Mouse (Mus musculus) layer of hippocampus, adult 2 months (tissue): ENCODE data around the gene Igsf23. TPM values are rescaled to one million over a fixed set of nuclear protein-coding genes. Genes with fewer than 3 reads are reported as not detected.
"Not testable (repeated sequence)": the region's sequence is repeated elsewhere in the genome, so short reads cannot be mapped to it uniquely, and the experiment has no call there.

Experiments used
- DNase-seq, 2 experiments: peaks; one replicate each; pipeline ENCODE4 v3.0.0; 2022; ENCODE audit warnings: low spot score in 2 of 2
- H3K27ac ChIP-seq: fragments of 200-600 bp; 2 replicates; pipeline ENCODE4 v1.8.1; 2022
- H3K4me3 ChIP-seq: fragments of 200-600 bp; 2 replicates; pipeline ENCODE4 v1.8.1; 2022; ENCODE audit warnings: mild to moderate bottlenecking
- CTCF ChIP-seq: fragments of 200-600 bp; conservative IDR thresholded peaks from 2 replicates; pipeline ENCODE4 v1.8.1; 2022; ENCODE audit warnings: antibody characterized with exemption, mild to moderate bottlenecking, moderate library complexity
- total RNA-seq, 2 experiments: library from RNA; stranded (reverse); gene quantifications; 2 replicates each; pipeline ENCODE4 v1.2.3; 2021

Gene Igsf23
- total RNA-seq, 2 experiments from 2014 or later = not detected

- Histone ChIP-seq H3K27ac (no peak overlapping the region), H3K4me3 (no peak overlapping the region)
- DNase-seq = no peak
- TF ChIP-seq CTCF = no peak
Observed at GRCm38 (mm10) chr7:19948956-19949355, 1.6 kb downstream of the Igsf23 start.

GRCm38 (mm10) chr7:19945821-19946515 lies 4.6 kb downstream of the Igsf23 start:
- no peak for DNase-seq
- no peak for TF ChIP-seq CTCF
- Histone ChIP-seq H3K27ac (no peak overlapping the region), H3K4me3 (no peak overlapping the region)

- Histone ChIP-seq H3K27ac (no peak overlapping the region), H3K4me3 (no peak overlapping the region)
- no peak for TF ChIP-seq CTCF
- no peak for DNase-seq
Observed at GRCm38 (mm10) chr7:19945201-19945600, 5.4 kb downstream of the Igsf23 start.

GRCm38 (mm10) chr7:19944709-19945108 lies 5.8 kb downstream of the Igsf23 start:
- TF ChIP-seq CTCF = no peak
- Histone ChIP-seq H3K27ac (no peak overlapping the region), H3K4me3 (no peak overlapping the region)
- DNase-seq = no peak

GRCm38 (mm10) chr7:19940256-19940655 lies 10.3 kb downstream of the Igsf23 start:
- no peak for DNase-seq
- no peak for TF ChIP-seq CTCF
- H3K4me3 ChIP-seq = no peak overlapping the region
- H3K27ac ChIP-seq = no peak overlapping the region

- Histone ChIP-seq H3K4me3 (no peak overlapping the region), H3K27ac (no peak overlapping the region)
- TF ChIP-seq CTCF = 0 out of 2 replicates have a peak, but pooled peaks have one; percentile 6
- peak; percentile 36 to 45 for DNase-seq
Observed at GRCm38 (mm10) chr7:19939555-19940235, 10.9 kb downstream of the Igsf23 start.

- H3K4me3 ChIP-seq = no peak overlapping the region
- no peak for DNase-seq
- no peak for TF ChIP-seq CTCF
- H3K27ac ChIP-seq = no peak overlapping the region
Observed at GRCm38 (mm10) chr7:19937229-19937821, 13.2 kb downstream of the Igsf23 start.

GRCm38 (mm10) chr7:19935961-19936360 lies 14.6 kb downstream of the Igsf23 start:
- no peak for TF ChIP-seq CTCF
- no peak for DNase-seq
- no peak overlapping the region for H3K4me3 ChIP-seq
- H3K27ac ChIP-seq = no peak overlapping the region

- H3K27ac ChIP-seq = no peak overlapping the region
- TF ChIP-seq CTCF = no peak
- DNase-seq = no peak
- H3K4me3 ChIP-seq = no peak overlapping the region
Observed at GRCm38 (mm10) chr7:19935171-19935751, 15.3 kb downstream of the Igsf23 start.

- TF ChIP-seq CTCF = no peak
- peak overlapping the region; percentile 79 for H3K27ac ChIP-seq
- peak; percentile 76 to 80 for DNase-seq
- H3K4me3 ChIP-seq = peak overlapping the region; percentile 43
Observed at GRCm38 (mm10) chr7:19932877-19933809, 17.4 kb downstream of the Igsf23 start.

- Histone ChIP-seq H3K27ac (no peak overlapping the region), H3K4me3 (no peak overlapping the region)
- no peak for TF ChIP-seq CTCF
- no peak for DNase-seq
Observed at GRCm38 (mm10) chr7:19932133-19932876, 18.3 kb downstream of the Igsf23 start.

GRCm38 (mm10) chr7:19930481-19930880 lies 20.1 kb downstream of the Igsf23 start:
- DNase-seq, H3K27ac ChIP-seq, H3K4me3 ChIP-seq: not testable (repeated sequence)
